Mouse (Mus musculus): Measurements from ENCODE around the gene Sema4g. TPM values are rescaled to one million over a fixed set of nuclear protein-coding genes. Genes with fewer than 3 reads are reported as not detected.

The Sema4g gene
- total RNA-seq, 2 experiments from 2014 or later, result 0.20 to 0.42 TPM

DNA sequence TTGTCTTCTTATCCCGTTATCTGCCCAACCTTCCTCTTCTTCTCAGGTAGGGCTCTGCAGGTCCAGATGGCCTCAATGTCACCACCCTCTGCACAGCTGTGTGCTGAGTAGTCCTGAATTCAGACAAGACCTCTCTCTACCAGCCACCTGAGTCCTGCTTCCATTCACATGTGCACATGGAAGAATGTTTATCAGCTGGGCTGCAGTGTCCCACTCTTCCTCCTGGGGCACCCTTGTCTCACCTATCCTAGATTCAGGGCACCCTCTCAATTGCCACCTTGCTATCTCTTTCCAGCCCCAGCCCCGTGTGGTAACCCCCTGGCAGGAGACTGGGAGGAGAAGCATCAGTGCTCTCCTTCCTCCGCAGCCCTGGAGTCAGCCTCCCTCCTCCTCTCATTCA is 13.4 kb downstream of the Sema4g start:
- DNase-seq, result no peak
- intact Hi-C loops (cut with DNase I), result no loop called here

DNA sequence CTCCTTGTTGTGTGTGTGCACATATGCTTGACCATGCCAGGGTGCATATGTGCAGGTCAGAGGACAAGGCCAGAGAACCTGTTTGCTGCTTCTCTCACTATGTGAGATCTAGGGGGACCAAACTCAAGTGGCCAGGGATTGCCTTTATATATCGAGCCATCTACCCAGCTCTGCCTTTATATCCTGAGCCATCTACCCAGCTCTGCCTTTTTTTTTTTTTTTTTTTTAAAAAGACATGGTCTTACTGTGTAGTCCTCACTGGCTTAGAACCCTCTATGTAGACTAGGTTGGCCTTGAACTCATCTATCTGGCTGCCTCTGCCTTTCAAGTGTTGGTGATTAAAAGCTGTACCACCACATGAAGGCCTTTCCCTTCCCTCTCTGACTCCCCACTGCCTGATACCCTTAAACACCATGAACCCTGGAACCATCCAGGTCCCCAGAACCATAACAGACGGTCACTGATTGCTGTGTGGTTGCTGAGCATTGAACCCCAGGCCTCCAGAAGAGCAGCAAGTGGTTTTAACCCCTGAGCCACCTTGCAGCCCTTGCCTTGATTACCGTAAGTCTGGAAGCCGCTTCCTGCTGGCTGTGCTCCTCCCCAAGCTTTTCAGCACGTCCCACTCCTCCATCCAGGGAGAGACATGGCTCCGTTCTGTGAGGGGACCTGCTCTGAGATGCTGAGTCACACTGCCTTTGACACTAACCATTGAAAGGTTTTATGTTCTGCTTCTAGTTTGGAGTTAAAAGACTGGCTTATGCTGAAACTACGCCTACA is 15.0 kb downstream of the Sema4g start:
- no peak for DNase-seq
- intact Hi-C loops (cut with DNase I), result no loop called here

DNA sequence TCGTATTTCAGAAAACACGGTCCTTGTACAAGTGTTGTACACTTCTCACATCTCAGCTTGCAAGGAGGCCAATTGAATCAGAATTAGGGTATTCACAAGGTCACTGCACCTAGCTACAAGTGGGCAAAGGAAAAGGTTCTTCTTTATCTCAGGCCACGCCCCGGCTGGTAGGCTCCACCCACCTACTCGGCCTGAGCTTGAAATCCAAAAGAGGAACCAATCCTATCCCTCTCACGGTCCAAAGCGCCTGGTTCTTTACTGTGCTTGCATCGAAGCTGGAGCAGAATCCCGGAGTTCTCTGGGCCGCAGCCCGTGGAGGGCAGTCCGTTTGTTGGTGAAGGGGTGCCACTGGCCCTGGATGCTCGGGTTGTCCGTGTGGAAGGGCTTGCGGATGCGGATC is 16.5 kb downstream of the Sema4g start, which contains the start of gene Twnk:
Gene Twnk, plus strand, starts transcription at position 220 of the 400 bp plus-strand sequence.
- DNase-seq, result no peak
- intact Hi-C loops (cut with DNase I), result no loop called here

DNA sequence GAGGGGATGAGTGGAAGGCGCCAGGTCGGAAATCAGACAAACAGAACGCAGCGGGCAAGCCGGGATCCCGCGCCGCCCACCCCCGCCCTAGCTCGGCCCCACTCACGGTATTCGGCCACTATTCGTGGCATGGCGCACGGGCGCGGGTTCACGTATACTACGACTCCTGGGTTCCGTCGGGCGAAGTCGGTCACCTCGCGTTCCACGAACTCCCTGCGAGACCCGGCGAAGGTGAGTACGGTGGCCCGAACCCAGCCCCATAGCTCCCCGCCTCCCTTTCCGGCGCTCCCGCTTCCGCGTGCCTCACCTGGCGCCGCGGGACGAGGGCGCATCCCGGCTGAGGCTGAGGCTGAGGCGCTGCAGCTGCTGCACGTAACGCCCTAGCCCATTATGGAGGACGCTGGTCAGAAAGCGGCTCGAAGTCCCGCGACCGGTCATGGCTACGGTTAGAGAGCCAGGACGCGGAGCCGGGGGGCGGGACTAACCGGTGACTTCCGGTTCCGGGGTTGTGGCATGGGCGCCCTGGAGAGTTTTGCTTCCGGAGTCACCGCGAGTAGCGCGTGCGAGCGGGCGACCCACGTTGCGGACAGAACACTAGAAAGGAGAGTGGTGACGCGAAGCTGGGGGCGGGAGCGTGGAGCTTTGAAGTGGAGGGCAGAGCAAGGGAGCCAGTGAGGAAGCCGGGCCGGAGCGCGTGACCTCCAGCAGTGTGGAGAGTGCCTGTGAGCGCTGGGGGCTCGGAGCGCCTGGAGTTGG is 17.2 kb downstream of the Sema4g start, which contains the start of gene Mrpl43:
Gene Mrpl43, minus strand, starts transcription at position 486 of the 756 bp plus-strand sequence.
- intact Hi-C loops (cut with DNase I), result no loop called here
- DNase-seq, result peak; percentile 96 to 97

DNA sequence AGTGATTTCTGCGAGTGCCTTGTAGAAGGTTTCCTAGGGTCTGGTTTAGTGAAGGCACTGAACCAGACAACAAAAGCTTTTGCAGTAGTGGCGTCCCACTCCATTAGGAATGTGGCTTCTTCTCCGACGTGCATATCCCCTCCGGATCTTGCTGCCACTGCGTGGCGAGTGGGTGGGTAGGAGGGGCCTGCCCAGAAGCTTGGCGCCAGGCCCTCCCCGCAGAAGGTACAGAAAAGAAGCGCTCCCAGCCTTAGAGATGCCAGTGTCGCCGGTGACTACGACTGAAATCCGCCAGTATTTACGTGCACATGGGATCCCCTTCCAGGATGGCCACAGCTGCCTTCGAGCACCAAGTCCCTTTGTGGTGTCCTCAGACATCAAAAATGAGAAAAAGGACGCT is 18.1 kb downstream of the Sema4g start:
- intact Hi-C loops (cut with DNase I), result no loop called here
- DNase-seq, result no peak

DNA sequence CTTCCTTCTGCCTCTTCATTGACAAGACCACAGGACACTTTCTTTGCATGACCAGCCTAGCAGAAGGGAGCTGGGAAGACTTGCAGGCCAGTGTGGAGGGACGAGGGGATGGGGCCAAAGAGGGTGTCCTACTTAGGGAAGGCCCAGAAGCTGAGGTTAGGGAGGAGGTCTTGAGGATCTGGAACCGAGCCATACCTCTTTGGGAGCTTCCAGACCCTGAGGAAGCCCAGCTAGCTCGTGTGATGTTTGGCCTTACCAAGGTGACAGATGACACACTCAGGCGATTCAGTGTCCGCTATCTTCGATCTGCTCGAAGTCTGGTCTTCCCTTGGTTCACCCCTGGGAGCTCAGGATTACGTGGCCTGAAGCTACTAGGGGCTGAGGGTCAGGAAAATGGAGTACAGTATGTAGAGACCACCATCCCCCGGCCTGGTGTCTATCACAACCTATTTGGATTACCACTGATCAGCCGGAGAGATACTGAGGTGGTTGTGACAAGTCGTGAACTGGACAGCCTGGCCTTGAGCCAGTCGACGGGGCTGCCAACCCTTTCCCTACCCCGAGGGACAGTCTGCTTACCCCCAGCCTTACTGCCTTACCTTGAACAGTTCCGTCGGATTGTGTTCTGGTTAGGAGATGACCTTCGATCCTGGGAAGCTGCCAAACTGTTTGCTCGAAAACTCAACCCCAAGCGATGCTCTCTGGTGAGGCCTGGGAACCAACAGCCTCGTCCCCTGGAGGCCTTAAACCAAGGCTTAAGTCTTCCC is 18.7 kb downstream of the Sema4g start:
- intact Hi-C loops (cut with DNase I), result no loop called here
- no peak for DNase-seq

DNA sequence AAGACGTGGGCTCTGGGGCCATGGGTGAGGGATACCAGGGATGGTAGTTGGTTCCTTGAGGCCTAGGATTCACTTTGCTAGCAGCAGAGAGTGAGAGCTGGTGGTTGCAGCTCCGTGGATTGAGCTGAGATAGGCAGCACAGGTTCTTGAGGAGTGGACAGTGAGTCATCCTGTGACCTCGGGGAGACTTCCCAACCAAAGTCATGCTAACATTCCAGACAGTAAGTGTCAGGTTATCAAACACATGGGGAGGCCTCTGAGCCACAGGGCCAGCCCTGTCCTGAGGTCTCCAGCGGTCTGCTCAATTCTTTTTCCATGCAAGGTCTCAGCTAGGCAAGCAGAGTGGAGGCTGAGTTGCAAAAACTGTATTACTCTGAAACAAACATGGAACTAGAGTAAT is 21.7 kb downstream of the Sema4g start:
- DNase-seq, result no peak

DNA sequence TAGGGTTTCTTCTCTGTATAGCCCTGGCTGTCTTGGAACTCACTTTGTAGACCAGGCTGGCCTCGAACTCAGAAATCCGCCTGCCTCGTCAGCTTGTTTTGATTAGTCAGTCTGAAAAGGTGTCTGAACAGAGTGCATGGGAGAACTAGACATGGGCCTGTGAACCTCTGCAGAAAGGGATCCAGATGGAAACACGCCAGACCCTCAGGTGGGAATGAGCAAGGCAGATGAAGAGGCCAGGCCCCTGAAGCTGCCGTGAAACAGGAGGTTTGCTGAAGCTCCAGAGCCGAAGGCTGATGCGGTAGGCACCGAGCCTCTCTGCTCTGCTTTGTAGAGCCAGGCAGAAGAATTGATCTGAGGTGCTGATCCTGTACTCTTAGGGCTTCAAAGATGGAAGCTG is 23.3 kb downstream of the Sema4g start:
- DNase-seq, result no peak
- intact Hi-C loops (cut with DNase I), result loop anchor here (2.0 kb wide), 1 partner anchor 19 kb away; no protein-coding TSS in a partner anchor

More for the DNA sequence above, 21.7 kb downstream of the Sema4g start:
- intact Hi-C loops (cut with DNase I), result no loop called here

DNA sequence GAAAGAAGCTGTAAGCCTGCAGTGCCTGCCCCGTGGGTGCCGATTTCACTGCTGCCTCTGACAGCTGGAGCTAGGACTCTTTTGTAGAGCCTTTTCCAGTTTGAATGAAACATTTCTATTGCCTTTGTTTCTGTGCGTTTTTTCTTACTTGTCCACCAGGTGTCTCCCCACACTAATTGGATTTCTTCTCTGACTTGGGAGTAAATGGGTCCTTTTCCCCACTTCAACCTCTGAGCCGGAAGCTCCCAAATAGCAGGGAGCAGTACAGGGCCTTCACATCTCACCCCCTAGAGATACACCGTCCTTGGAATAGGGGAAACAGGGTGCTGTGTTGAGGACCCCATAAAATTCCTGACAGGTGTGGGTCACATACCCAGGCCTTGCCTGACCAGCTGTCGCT is 23.7 kb downstream of the Sema4g start:
- no peak for DNase-seq
- intact Hi-C loops (cut with DNase I), result loop anchor here (2.0 kb wide), 1 partner anchor 18 kb away; no protein-coding TSS in a partner anchor

DNA sequence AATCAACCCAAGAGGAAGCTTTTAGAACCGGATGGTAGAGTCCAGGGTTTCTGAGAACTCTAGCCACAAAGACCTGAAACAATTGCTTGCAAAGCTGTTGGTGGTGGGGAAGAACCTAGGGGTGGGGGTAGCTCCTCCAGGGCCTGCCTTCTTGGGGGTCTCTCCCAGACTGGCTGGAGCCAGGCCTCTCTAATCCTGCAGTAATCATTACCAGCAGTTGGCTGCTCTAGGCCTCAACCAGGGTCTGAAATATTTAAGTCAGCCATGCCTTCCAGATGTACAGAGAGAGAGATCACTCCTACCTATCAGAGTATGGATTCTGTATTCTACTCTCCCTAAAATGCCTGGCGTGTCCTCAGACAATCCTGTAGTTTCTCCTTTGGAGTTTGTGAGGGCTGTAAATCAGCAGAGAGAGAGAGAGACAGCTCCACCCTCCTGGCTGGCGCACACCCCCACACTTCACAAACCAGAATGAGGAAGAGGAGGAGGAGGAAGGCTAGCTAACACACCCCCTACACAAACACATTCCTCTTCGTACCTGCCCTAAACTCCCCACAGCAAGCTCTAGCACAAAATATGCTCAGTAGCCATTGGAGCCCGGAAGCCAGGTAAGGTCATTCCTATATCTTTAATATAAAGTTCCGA is 24.8 kb downstream of the Sema4g start:
- no peak for DNase-seq
- intact Hi-C loops (cut with DNase I), result loop anchor here (2.0 kb wide), 1 partner anchor 17 kb away; no protein-coding TSS in a partner anchor

DNA sequence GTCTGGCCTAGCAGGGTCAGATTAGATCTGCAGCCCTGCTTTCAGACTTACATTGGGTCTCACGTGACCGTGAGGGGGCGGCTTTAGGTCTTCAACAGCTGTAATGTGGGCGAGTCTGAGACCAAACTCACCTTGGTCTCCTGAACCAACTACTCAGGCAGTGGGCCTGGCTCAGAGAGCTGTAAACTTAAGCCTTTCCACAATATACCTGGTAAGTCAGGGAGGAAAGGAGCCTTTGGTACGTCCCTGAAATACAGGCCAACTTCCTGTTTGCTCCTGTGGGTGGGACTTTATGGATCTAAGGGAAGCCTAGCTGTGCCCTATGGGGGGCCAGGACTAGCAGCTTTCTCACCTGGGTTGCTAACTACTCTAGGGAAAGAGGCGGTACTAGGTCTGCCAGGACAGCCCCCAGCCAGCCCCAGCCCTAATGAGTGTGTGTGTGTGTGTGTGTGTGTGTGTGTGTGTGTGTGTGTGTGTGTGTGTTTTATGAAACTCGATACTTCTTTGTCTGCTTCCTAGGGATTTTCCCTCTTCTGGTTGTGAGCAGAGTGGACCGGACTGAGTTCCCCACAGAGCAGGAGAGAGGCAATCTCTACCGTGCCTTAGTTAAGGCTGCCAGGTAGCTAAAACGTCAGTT is 25.6 kb downstream of the Sema4g start, which contains the start of gene Lzts2:
Gene Lzts2, plus strand, starts transcription at position 80 of the 637 bp plus-strand sequence.
- intact Hi-C loops (cut with DNase I), result no loop called here
- DNase-seq, result no peak

DNA sequence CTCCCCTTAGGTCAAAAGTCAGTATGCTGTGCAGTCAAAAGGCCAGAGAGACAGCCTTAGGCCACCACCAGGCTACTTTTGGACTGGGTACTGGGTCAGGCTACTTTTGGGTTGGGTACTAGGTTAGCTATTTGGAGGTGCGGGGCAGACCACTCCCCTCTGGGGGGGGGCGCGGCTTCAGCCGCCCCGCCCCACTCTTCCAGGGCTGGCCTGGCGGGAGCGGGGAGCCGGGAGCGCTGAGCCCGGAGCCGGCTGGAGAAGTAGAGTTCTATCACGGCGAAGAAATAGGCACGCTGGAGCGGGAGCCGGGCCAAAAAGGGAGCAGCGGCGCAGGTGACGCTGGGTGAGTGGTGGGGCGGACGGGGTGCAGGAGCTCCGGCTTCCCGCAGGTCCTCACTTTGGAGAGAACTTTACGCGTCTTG is 26.1 kb downstream of the Sema4g start:
- DNase-seq, result peak; percentile 64 to 67
- intact Hi-C loops (cut with DNase I), result no loop called here

DNA sequence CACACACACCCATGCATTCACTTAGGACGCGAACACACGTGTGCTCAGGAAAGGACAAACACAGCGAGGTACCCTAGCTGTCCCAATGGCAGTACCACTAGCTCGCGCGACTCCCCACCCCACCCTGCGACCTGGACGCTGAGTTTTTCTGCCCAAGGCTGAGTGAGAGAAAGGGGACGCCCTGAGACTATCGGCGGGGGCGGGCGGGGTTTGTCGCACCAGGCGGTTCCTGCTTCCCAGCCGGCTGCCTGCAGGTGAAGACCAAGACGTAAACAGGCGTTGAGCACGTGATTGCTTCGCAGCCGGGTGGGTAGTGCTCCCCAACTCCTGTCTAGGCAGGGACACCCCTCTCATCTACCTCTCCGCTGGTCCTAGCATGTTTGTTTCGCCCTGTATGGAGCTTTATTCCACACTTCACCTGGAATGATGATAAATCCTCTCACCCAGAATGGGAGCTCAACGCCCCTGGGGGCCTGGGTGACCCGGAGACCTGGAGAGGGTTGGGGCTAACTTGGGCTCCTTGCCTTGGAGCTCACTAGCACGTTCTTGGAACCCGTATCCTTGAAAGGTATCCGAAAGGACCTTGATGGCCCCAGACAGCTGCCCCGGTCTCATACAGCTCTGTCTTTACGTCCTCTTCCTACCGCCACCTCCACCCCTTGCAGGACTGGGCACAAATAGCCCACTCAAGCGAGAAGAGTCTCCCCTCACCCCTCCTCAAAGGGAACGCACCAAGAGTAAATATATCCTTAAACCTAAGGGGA is 26.8 kb downstream of the Sema4g start:
- DNase-seq, result peak; percentile 54 to 56
- intact Hi-C loops (cut with DNase I), result no loop called here

DNA sequence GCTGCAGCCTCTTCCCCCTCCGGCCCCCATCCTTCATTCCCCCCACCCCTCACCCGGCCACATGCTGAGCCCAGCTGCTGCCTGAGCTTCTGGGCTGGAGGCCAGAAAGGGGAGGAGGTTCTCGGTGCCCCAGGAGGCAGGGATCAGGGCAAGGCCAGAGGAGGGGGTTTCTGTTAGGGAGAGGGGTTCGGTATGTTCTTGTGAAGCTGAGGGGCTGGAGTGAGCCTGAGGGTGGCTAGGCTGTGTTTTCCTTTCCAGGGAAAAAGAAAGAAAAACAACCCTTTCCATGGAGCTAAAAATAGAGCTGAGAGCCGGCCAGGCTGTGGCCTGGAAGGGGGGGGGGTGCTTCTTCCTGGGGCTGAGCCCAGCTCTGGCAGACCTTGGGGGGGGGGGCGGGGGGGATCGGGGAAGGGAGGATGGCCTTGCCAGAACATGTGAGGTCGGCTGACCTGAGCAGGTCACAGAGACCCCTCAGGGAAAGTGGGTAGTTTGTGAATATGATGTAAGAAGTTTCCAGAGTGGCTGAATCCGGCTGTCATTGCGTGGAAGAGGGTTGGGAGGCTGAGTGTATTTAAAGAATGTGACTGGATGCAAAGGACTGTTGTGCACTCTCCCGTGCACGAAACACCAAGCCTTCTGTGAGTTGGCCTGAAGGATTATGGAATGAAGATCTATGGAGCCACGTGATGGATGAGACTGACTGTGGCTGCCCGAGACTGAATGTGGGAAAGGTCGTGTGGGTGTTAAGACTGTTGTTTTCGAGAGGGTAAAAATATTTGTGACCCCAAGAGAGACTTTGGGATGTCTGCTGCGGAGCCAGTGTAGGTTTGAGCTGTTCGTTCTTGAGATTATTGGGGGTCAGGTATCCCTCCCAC is 27.7 kb downstream of the Sema4g start:
- intact Hi-C loops (cut with DNase I), result no loop called here
- DNase-seq, result peak; percentile 78 to 85

DNA sequence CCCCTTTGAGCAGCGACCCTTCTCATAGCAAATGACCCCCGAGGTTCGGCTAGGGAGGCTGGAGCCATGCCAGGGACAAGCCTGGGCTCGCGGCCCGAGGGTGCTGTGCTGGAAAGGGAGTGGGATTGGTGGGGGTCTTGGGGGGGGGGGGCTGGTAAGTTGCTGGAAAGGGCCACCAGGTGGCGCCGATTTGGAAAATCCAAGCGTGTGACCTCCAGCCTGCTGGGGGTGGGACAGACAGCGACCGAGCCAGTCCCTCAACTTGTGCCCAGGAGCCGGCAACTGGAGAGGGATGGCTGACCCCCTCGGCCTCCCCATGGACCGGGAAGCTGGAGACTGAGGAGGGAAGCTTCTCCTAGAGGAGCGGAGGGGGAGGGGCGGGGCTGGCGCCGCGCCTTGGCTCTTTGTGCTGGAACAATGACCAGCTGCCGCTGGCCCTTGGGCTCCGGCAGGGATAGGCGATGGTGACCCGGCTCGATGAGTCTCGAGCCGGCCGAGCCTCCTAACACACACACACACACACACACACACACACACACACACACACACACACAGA is 28.4 kb downstream of the Sema4g start:
- peak; percentile 85 to 86 for DNase-seq
- intact Hi-C loops (cut with DNase I), result no loop called here

DNA sequence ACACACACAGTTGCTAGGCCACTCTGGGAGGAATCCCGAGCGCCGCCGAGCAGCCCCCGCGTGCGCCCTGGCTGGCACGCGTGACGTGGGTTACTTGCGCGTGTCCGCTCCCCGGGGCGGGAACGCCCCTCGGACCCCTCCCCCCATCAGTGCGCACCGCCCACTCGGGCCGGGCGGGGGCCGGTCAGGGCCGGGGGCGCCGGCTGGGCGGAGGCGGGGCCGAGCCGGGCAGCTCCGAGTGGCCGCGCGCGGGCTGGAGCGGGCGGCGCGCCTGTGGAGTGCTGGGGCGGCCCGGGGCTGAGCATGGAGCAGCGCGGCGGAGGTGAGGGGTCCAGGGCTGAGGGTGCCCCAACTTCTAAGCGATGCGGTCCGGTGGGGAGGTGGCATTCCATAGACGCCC is 29.0 kb downstream of the Sema4g start:
- DNase-seq, result peak; percentile 86 to 87
- intact Hi-C loops (cut with DNase I), result no loop called here

DNA sequence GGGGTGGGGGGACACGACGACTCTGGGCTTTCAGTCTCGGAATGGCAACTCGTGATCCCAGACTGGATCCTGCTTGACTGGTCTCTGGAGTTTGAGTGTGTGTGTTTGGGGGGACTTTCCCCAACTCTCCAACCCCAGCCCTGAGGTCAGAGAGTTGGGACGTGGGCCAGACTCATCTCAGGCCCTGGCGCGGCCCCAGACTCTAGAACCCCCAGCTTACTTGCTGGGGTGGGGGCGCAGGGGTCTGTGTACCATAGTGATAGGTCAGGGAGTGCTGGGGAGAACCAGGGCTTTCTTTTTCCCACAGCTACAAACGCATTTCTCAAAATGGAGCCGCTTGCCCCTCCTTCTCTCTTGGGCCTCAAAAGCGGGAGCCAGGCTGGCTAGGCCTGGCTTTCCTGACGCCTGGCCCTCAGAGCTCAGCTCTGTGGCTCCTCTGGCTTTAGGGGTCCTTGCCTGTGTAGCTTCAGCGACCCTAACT is 29.5 kb downstream of the Sema4g start:
- intact Hi-C loops (cut with DNase I), result no loop called here
- no peak for DNase-seq

All from gastrocnemius, postnatal 36 days (tissue).